Mouse (Mus musculus) thymus, adult 2 months (tissue): ENCODE measurements around the gene Mlx. TPM values are rescaled to one million over a fixed set of nuclear protein-coding genes. Genes with fewer than 3 reads are reported as not detected.
A peak's percentile ranks its signal among the peaks of the same experiment; 100 is the strongest.
"Not testable (repeated sequence)": the region's sequence is repeated elsewhere in the genome, so short reads cannot be mapped to it uniquely, and the experiment has no call there.

ENCODE experiments used
- DNase-seq: peaks from one replicate; pipeline ENCODE4 v3.0.0; 2021
- H3K27ac ChIP-seq: fragments of 200-500 bp; 2 replicates; pipeline ENCODE4 v1.5.1; 2012; ENCODE audit warnings: low read length, control low read depth; ENCODE audit not compliant: control insufficient read depth, insufficient read depth
- H3K27me3 ChIP-seq: fragments of 200-500 bp; 2 replicates; pipeline ENCODE4 v1.6.1; 2012; ENCODE audit warnings: mild to moderate bottlenecking, low read length, moderate library complexity, mixed read lengths; ENCODE audit not compliant: control insufficient read depth, insufficient read depth
- H3K36me3 ChIP-seq: fragments of 200-500 bp; 2 replicates; pipeline ENCODE4 v1.6.1; 2012; ENCODE audit warnings: mild to moderate bottlenecking, low read length, moderate library complexity; ENCODE audit not compliant: control insufficient read depth, insufficient read depth
- H3K4me1 ChIP-seq: fragments of 200-500 bp; replicated peaks from 2 replicates; pipeline ENCODE4 v1.6.1; 2012; ENCODE audit warnings: low read length; ENCODE audit not compliant: control insufficient read depth, insufficient read depth
- H3K4me3 ChIP-seq: fragments of 200-500 bp; 2 replicates; pipeline ENCODE4 v1.5.1; 2012; ENCODE audit warnings: mild to moderate bottlenecking, low read length, control low read depth, moderate library complexity; ENCODE audit not compliant: control insufficient read depth, insufficient read depth
- CTCF ChIP-seq: fragments of 200-500 bp; IDR thresholded peaks from 2 replicates; pipeline ENCODE4 v1.5.1; 2012; ENCODE audit warnings: mild to moderate bottlenecking, control low read depth, low read length, moderate library complexity, borderline replicate concordance; ENCODE audit not compliant: control insufficient read depth, poor library complexity, insufficient read depth; ENCODE audit errors: extremely low read depth
- POLR2A ChIP-seq: fragments of 200-500 bp; IDR thresholded peaks from 2 replicates; pipeline ENCODE4 v1.6.1; 2012; ENCODE audit warnings: mild to moderate bottlenecking, low read length, control low read depth, moderate library complexity; ENCODE audit not compliant: control insufficient read depth, poor library complexity, insufficient read depth; ENCODE audit errors: extremely low read depth
- WGBS: fragments of 180-500 bp; shearing (Covaris S2); methylation state at CpG from one replicate; pipeline ENCODE4 v1.1.7; 2018; 5-methylcytosine and 5-hydroxymethylcytosine counted together
- polyA plus RNA-seq: library from polyadenylated mRNA; depleted of rRNA; stranded (reverse); fragments of >200 nt; gene quantifications from 2 replicates; pipeline ENCODE4 v1.2.3, GENCODE M21; 2012

The Mlx gene
- polyA plus RNA-seq, 1 experiment: 110 TPM

DNA sequence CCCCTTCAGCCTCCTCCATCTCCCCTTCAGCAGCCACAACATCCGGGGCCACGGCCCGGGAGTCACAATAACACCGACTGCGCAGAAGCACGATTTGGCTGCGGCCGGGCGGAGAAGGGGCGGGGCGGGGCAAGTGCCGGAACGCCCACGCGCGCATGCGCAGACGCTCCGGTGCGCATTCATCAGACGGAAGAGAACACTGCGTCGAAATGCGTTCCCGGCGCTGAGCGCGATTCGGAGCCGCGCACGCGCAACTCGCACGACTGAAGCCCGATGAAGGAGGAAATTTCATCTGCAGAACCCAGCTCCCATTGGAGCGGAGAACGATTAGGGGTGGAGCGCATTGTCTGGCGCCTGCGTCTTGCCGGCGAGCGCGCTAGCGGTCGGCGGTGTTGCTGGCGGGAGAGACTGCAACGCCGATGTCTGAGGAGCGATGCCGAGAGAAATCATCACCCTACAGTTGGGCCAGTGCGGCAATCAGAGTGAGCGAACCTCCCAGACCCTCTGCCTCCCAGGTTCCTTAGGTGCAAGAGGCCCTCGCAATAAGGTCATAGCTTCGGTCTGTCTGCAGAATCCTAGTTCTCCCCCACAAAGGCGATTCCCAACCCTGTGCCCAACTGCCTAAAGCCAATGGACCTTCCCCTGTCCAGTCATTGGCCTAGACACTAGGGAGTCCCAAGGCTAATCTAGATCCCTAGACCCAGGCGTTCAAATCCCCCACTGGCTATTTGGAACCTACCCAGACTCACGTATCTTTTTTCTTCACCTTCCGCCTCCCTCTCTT is 32.9 kb downstream of the Mlx start, which contains the start of the genes Retreg3 and Tubg1:
Gene Retreg3, minus strand, starts transcription at position 133 of the 784 bp plus-strand sequence.
Gene Tubg1, plus strand, starts transcription at position 178 of the 784 bp plus-strand sequence.
- Histone ChIP-seq H3K4me3 (peak within 1 kb of the TSS; percentile 68), H3K36me3 (no peaks in the 10 kb centered on the region; the same call in 1 of the 2 replicates), H3K27ac (peak within 1 kb of the TSS; percentile 17; the same call in 1 of the 2 replicates), H3K27me3 (no peaks in the 10 kb centered on the region), H3K4me1 (peaks cover 12% of the 10 kb centered on the region)
- DNase-seq: peak; percentile 99
- WGBS: under 1% methylated on average over 61 of the region's 61 CpGs
- TF ChIP-seq CTCF (peak; percentile 73), POLR2A (peak; percentile 94)

DNA sequence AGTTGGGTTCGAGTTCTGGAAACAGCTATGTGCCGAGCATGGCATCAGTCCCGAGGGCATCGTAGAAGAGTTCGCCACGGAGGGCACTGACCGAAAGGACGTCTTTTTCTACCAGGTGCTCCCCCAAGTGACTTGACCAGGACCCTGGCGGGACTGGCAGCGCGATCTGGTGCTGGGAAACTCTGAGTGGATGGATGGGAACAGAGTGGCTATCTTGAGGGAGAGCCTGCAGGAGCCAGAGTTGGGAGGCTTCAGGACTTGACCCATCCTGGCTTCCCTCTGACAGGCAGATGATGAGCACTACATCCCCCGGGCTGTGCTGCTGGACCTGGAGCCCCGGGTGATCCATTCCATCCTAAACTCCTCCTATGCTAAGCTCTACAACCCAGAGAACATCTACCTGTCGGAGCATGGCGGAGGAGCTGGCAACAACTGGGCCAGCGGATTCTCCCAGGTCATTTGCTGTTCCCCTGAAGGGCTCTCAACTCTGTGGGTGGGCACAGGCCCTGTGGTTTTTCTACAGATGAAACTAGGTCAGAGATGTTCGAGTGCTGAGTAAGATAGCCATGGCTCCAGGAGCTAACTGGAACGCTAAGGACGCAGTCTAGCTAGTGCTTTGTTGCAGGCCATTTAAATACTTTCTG is 33.6 kb downstream of the Mlx start:
- 27% methylated on average over 19 of the region's 19 CpGs for WGBS
- Histone ChIP-seq H3K36me3 (peaks cover 5% of the 10 kb centered on the region), H3K4me1 (peaks cover 12% of the 10 kb centered on the region), H3K4me3 (peak overlapping the region; percentile 63), H3K27me3 (no peaks in the 10 kb centered on the region), H3K27ac (no peak overlapping the region)
- no peak for TF ChIP-seq POLR2A
- no peak for TF ChIP-seq CTCF
- DNase-seq: no peak

GRCm38 (mm10) chr11:101124494-101124893 is 37.4 kb downstream of the Mlx start:
- not testable (repeated sequence) for H3K4me3 ChIP-seq, H3K27ac ChIP-seq, DNase-seq, H3K4me1 ChIP-seq, H3K27me3 ChIP-seq
- WGBS: 98% methylated on average over 8 of the region's 8 CpGs
- peaks cover 12% of the 10 kb centered on the region for H3K36me3 ChIP-seq

GRCm38 (mm10) chr11:101125008-101125407 is 37.9 kb downstream of the Mlx start:
- DNase-seq, H3K27ac ChIP-seq, H3K4me1 ChIP-seq, H3K4me3 ChIP-seq, H3K27me3 ChIP-seq: not testable (repeated sequence)
- 98% methylated on average over 9 of the region's 9 CpGs for WGBS
- peaks cover 12% of the 10 kb centered on the region for H3K36me3 ChIP-seq

GRCm38 (mm10) chr11:101127075-101127474 is 40.0 kb downstream of the Mlx start:
- H3K36me3 ChIP-seq: peaks cover 12% of the 10 kb centered on the region
- H3K4me3 ChIP-seq: no peak overlapping the region
- no peak for TF ChIP-seq POLR2A
- no peak for TF ChIP-seq CTCF
- H3K27ac ChIP-seq: no peak overlapping the region
- DNase-seq: no peak
- WGBS: 100% methylated on average over 1 of the region's 1 CpGs
- 0 out of 2 replicates have a peak, but pooled peaks cover 2% of the 10 kb centered on the region for H3K4me1 ChIP-seq
- H3K27me3 ChIP-seq: no peaks in the 10 kb centered on the region

DNA sequence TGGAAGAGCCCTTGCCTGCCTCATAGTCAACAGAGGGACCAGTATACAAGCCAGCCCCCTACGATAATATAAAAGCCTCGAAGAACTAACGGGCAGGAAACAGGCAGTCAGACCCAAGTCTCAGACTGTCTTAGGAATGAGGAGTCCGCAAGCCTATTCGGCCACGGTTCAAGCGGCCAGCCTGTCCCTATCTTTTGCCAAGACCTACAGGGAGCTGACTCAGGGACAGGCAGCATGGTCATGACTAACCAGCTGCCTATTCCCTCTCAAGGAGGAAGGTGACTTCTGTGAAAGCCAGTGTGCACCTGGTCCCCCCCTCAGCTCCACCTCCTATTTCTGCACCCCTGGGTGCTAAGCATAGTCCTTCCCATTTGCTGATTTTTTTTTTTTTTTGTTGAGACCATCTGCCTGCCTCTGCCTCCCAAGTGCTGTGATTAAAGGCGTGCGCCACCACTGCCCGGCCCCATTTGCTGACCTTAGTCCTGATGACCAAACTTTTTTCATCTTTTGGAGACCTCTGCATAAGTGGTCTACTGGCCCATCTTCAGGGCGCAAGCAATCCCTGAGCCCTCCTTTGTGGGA is 42.0 kb downstream of the Mlx start:
- Histone ChIP-seq H3K27me3 (no peaks in the 10 kb centered on the region), H3K36me3 (peaks cover 12% of the 10 kb centered on the region), H3K4me3 (no peak overlapping the region), H3K27ac (no peak overlapping the region), H3K4me1 (0 out of 2 replicates have a peak, but pooled peaks cover 2% of the 10 kb centered on the region)
- DNase-seq: no peak
- TF ChIP-seq CTCF: no peak
- WGBS: 87% methylated on average over 11 of the region's 11 CpGs
